ENCODE assay signal across 26 mouse cellular contexts in the genomic region with DNA sequence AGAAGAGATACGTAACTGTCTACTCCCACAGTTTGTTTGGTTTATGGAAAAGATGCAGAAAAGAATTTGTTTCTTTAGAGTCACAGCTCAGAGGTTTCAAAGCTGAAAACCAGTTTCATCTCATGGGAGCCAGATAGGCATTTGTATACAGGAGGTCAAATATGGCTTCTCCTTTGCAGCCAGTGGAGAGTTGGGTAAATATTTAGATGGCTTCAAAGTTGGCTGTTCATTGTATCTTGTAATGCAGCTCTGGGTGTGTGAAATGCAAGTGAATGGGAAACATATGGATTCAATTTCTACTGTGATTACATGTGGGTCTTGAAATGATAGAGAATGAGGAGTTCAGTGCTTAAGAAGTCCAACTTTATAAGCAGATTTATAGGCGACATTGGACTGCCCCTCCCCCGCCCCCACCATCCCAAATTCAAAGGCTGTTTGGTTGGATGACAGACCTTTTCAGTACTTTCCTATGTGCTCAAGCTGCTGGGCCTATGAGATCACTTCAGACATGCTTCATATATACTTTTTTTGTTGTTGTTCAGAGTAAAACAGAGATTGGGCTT.
DNase-seq lines count a peak whose midpoint lies in the region; ATAC-seq and TF ChIP-seq lines count a peak whose summit lies in the region.
"Had no signal": no experiment of that assay in that cellular context is flagged by ENCODE, and none has a peak within 500 bp of the region (broad histone marks: within the 10 kb centered on the region; RNA-seq: fewer than 3 reads in every experiment).

No protein-coding gene starts in this region.

- no peak for TF ChIP-seq CTCF in lung, embryonic 14.5 days (IDR thresholded peaks at IDR 0.05; ENCODE audit: low read depth)

- no peaks in the 10 kb centered on the region for H3K9me3 ChIP-seq in intestine, embryonic 14.5 days (ENCODE audit: control insufficient read depth, low read length)
- H3K9me3 ChIP-seq in intestine, embryonic 15.5 days, result no peaks in the 10 kb centered on the region
- no peaks in the 10 kb centered on the region for H3K9me3 ChIP-seq in lung, embryonic 14.5 days (ENCODE audit: low read depth, low read length)
- H3K9me3 ChIP-seq in embryonic facial prominence, embryonic 11.5 days (replicated peaks; ENCODE audit: control insufficient read depth, low read length), result no peaks in the 10 kb centered on the region
- no peaks in the 10 kb centered on the region for H3K9me3 ChIP-seq in limb, embryonic 15.5 days
- no peaks in the 10 kb centered on the region for H3K9me3 ChIP-seq in liver, embryonic 11.5 days (ENCODE audit: control insufficient read depth, low read length)
- H3K9me3 ChIP-seq: embryonic facial prominence, embryonic 15.5 days; forebrain, embryonic 15.5 days; hindbrain, embryonic 15.5 days; midbrain, embryonic 15.5 days; neural tube, embryonic 12.5 days had no signal

- no peak overlapping the region for H3K4me2 ChIP-seq in intestine, embryonic 14.5 days (ENCODE audit: low read length)
- no peak overlapping the region for H3K4me2 ChIP-seq in intestine, embryonic 15.5 days (replicated peaks)
- H3K4me2 ChIP-seq in lung, embryonic 14.5 days, result no peak overlapping the region
- H3K4me2 ChIP-seq in embryonic facial prominence, embryonic 11.5 days (ENCODE audit: low read depth, low read length), result no peak overlapping the region
- H3K4me2 ChIP-seq in limb, embryonic 15.5 days, result no peak overlapping the region
- H3K4me2 ChIP-seq in liver, embryonic 11.5 days, result no peak overlapping the region
- H3K4me2 ChIP-seq: embryonic facial prominence, embryonic 15.5 days; forebrain, embryonic 15.5 days; heart, embryonic 11.5 days; hindbrain, embryonic 15.5 days; midbrain, embryonic 15.5 days; neural tube, embryonic 12.5 days had no signal

- H3K9ac ChIP-seq in intestine, embryonic 14.5 days (ENCODE audit: low read length), result no peak overlapping the region
- no peak overlapping the region for H3K9ac ChIP-seq in intestine, embryonic 15.5 days
- no peak overlapping the region for H3K9ac ChIP-seq in lung, embryonic 14.5 days
- H3K9ac ChIP-seq in embryonic facial prominence, embryonic 11.5 days (replicated peaks; ENCODE audit: low read length), result no peak overlapping the region
- no peak overlapping the region for H3K9ac ChIP-seq in limb, embryonic 15.5 days
- H3K9ac ChIP-seq in liver, embryonic 11.5 days (ENCODE audit: low read depth, low read length), result no peak overlapping the region
- H3K9ac ChIP-seq: embryonic facial prominence, embryonic 15.5 days; forebrain, embryonic 15.5 days; hindbrain, embryonic 15.5 days; midbrain, embryonic 15.5 days; neural tube, embryonic 12.5 days had no signal

- H3K4me1 ChIP-seq in intestine, embryonic 14.5 days (replicated peaks; ENCODE audit: control insufficient read depth, insufficient read depth, low read length), result peaks cover 39% of the 10 kb centered on the region
- H3K4me1 ChIP-seq in intestine, embryonic 15.5 days (replicated peaks), result peaks cover 14% of the 10 kb centered on the region; the same call in 1 of the 2 replicates
- no peaks in the 10 kb centered on the region; the same call in 1 of the 2 replicates for H3K4me1 ChIP-seq in lung, embryonic 14.5 days (ENCODE audit: insufficient read depth)
- peaks cover 2% of the 10 kb centered on the region; the same call in 1 of the 2 replicates for H3K4me1 ChIP-seq in embryonic facial prominence, embryonic 11.5 days (ENCODE audit: control insufficient read depth, insufficient read depth, low read length)
- H3K4me1 ChIP-seq in limb, embryonic 15.5 days, result peaks cover 2% of the 10 kb centered on the region; the same call in 1 of the 2 replicates
- no peaks in the 10 kb centered on the region for H3K4me1 ChIP-seq in liver, embryonic 11.5 days (replicated peaks; ENCODE audit: control insufficient read depth, insufficient read depth, low read length)
- H3K4me1 ChIP-seq: hindbrain, embryonic 15.5 days; midbrain, embryonic 15.5 days had no signal

- no peak for ATAC-seq in intestine, embryonic 14.5 days (replicated peaks; ENCODE audit: low FRiP score, low TSS enrichment, low read depth)
- no peak for ATAC-seq in intestine, embryonic 15.5 days
- peak; percentile 61 for ATAC-seq in lung, embryonic 14.5 days (ENCODE audit: insufficient read depth)
- no peak for ATAC-seq in embryonic facial prominence, embryonic 11.5 days (replicated peaks; ENCODE audit: insufficient number of reproducible peaks, low FRiP score, low TSS enrichment, low read depth)
- 0 out of 2 replicates have a peak, but pooled peaks have one; percentile 19 for ATAC-seq in limb, embryonic 15.5 days (ENCODE audit: insufficient number of reproducible peaks, low FRiP score, low TSS enrichment, low read depth)
- no peak for ATAC-seq in liver, embryonic 11.5 days (replicated peaks; ENCODE audit: low FRiP score)
- ATAC-seq: CD4-positive, CD25-positive, alpha-beta regulatory T cell, adult 4 months; forebrain, embryonic 15.5 days; midbrain, embryonic 15.5 days had no signal

- peak overlapping the region; percentile 66 for H3K27ac ChIP-seq in intestine, embryonic 14.5 days (ENCODE audit: low read depth)
- H3K27ac ChIP-seq in intestine, embryonic 15.5 days, result no peak overlapping the region
- H3K27ac ChIP-seq in lung, embryonic 14.5 days (ENCODE audit: low read depth), result 0 out of 2 replicates have a peak overlapping the region, but pooled peaks have one; percentile 10
- no peak overlapping the region for H3K27ac ChIP-seq in embryonic facial prominence, embryonic 11.5 days (replicated peaks; ENCODE audit: low read depth, low read length)
- no peak overlapping the region for H3K27ac ChIP-seq in limb, embryonic 15.5 days
- no peak overlapping the region for H3K27ac ChIP-seq in liver, embryonic 11.5 days (ENCODE audit: low read depth, low read length)
- H3K27ac ChIP-seq: embryonic facial prominence, embryonic 15.5 days; forebrain, embryonic 15.5 days; hindbrain, embryonic 15.5 days; midbrain, embryonic 15.5 days; neural tube, embryonic 12.5 days had no signal

- WGBS in intestine, embryonic 14.5 days, result 65% methylated on average over 3 of the region's 3 CpGs
- 47% methylated on average over 3 of the region's 3 CpGs for WGBS in intestine, embryonic 15.5 days
- WGBS in lung, embryonic 14.5 days, result 58% methylated on average over 3 of the region's 3 CpGs
- 62% methylated on average over 3 of the region's 3 CpGs for WGBS in embryonic facial prominence, embryonic 11.5 days
- 53% methylated on average over 3 of the region's 3 CpGs for WGBS in limb, embryonic 15.5 days
- 78% methylated on average over 3 of the region's 3 CpGs for WGBS in liver, embryonic 11.5 days

- no peaks in the 10 kb centered on the region for H3K36me3 ChIP-seq in intestine, embryonic 14.5 days (ENCODE audit: control insufficient read depth, insufficient read depth, low read length)
- no peaks in the 10 kb centered on the region for H3K36me3 ChIP-seq in intestine, embryonic 15.5 days
- H3K36me3 ChIP-seq in lung, embryonic 14.5 days (ENCODE audit: insufficient read depth), result no peaks in the 10 kb centered on the region
- H3K36me3 ChIP-seq in embryonic facial prominence, embryonic 11.5 days (replicated peaks; ENCODE audit: control insufficient read depth, insufficient read depth, low read depth, low read length), result no peaks in the 10 kb centered on the region
- H3K36me3 ChIP-seq in limb, embryonic 15.5 days, result no peaks in the 10 kb centered on the region
- H3K36me3 ChIP-seq in liver, embryonic 11.5 days (ENCODE audit: control insufficient read depth, insufficient read depth, low read length), result no peaks in the 10 kb centered on the region
- H3K36me3 ChIP-seq: embryonic facial prominence, embryonic 15.5 days; forebrain, embryonic 15.5 days; hindbrain, embryonic 15.5 days; midbrain, embryonic 15.5 days; neural tube, embryonic 12.5 days had no signal

- H3K4me3 ChIP-seq in intestine, embryonic 14.5 days (ENCODE audit: low read depth, low read length), result no peak overlapping the region
- no peak overlapping the region for H3K4me3 ChIP-seq in intestine, embryonic 15.5 days (replicated peaks)
- H3K4me3 ChIP-seq in lung, embryonic 14.5 days (ENCODE audit: low read depth, low read length), result no peak overlapping the region
- H3K4me3 ChIP-seq in embryonic facial prominence, embryonic 11.5 days (ENCODE audit: low read depth, low read length), result no peak overlapping the region
- H3K4me3 ChIP-seq in limb, embryonic 15.5 days, result no peak overlapping the region
- H3K4me3 ChIP-seq in liver, embryonic 11.5 days (ENCODE audit: low read depth, low read length), result no peak overlapping the region
- H3K4me3 ChIP-seq: embryonic facial prominence, embryonic 15.5 days; forebrain, embryonic 15.5 days; hindbrain, embryonic 15.5 days; midbrain, embryonic 15.5 days; neural tube, embryonic 12.5 days had no signal

- no peaks in the 10 kb centered on the region for H3K27me3 ChIP-seq in intestine, embryonic 14.5 days (replicated peaks; ENCODE audit: control insufficient read depth, insufficient read depth, low read length)
- H3K27me3 ChIP-seq in intestine, embryonic 15.5 days (replicated peaks), result no peaks in the 10 kb centered on the region
- no peaks in the 10 kb centered on the region for H3K27me3 ChIP-seq in lung, embryonic 14.5 days (ENCODE audit: insufficient read depth, low read length)
- no peaks in the 10 kb centered on the region for H3K27me3 ChIP-seq in embryonic facial prominence, embryonic 11.5 days (ENCODE audit: control insufficient read depth, insufficient read depth, low read length)
- no peaks in the 10 kb centered on the region for H3K27me3 ChIP-seq in limb, embryonic 15.5 days
- no peaks in the 10 kb centered on the region for H3K27me3 ChIP-seq in liver, embryonic 11.5 days (replicated peaks; ENCODE audit: control insufficient read depth, insufficient read depth, low read length)
- H3K27me3 ChIP-seq: embryonic facial prominence, embryonic 15.5 days; forebrain, embryonic 15.5 days; hindbrain, embryonic 15.5 days; midbrain, embryonic 15.5 days; neural tube, embryonic 12.5 days had no signal

- DNase-seq in intestine, embryonic 14.5 days (ENCODE audit: low spot score), result no peak
- DNase-seq in lung, embryonic 14.5 days, result peak; percentile 59
- no peak for DNase-seq in lung, postnatal 25 days (ENCODE audit: low spot score)
- peak; percentile 67 for DNase-seq in embryonic facial prominence, embryonic 11.5 days (ENCODE audit: low spot score)
- no peak for DNase-seq in liver, embryonic 11.5 days (ENCODE audit: low spot score)
- DNase-seq in spleen, postnatal 10 days (ENCODE audit: low spot score in 2 of 2), result no peak
- DNase-seq: adrenal gland, postnatal 25 days; cerebellum, postnatal 14 days; gastrocnemius, postnatal 10 days; heart, adult 11 months; kidney, adult 11 months; kidney, postnatal 36 days; liver; lung, postnatal 4 days; right cerebral cortex, postnatal 14 days; thymus, adult 18-20 months; thymus, postnatal 36 days had no signal

Comparison
In these comparisons a context has a peak if more than half of its experiments do, and no peak if none do; other contexts are left out.
1. DNase-seq: peak in lung, embryonic 14.5 days (single experiment) and embryonic facial prominence, embryonic 11.5 days (single experiment); none in intestine, embryonic 14.5 days (single experiment), lung, postnatal 25 days (single experiment), liver, embryonic 11.5 days (single experiment) and spleen, postnatal 10 days (0 of 2).
2. H3K27ac ChIP-seq: peak in intestine, embryonic 14.5 days (single experiment) and lung, embryonic 14.5 days (single experiment); none in intestine, embryonic 15.5 days (single experiment), embryonic facial prominence, embryonic 11.5 days (single experiment), limb, embryonic 15.5 days (single experiment) and liver, embryonic 11.5 days (single experiment).
3. ATAC-seq: peak in lung, embryonic 14.5 days (single experiment) and limb, embryonic 15.5 days (single experiment); none in intestine, embryonic 14.5 days (single experiment), intestine, embryonic 15.5 days (single experiment), embryonic facial prominence, embryonic 11.5 days (single experiment) and liver, embryonic 11.5 days (single experiment).